Mouse (Mus musculus): ENCODE measurements around the gene Aqp3. TPM values are rescaled to one million over a fixed set of nuclear protein-coding genes. Genes with fewer than 3 reads are reported as not detected.

Aqp3 gene
- polyA plus RNA-seq, 1 experiment: 6.7 TPM

- Histone ChIP-seq H3K36me3 (ENCODE audit: control insufficient read depth, insufficient read depth, low read length) (no peaks in the 10 kb centered on the region), H3K4me3 (ENCODE audit: control insufficient read depth, low read depth, low read length) (no peak overlapping the region), H3K4me1 (ENCODE audit: control insufficient read depth, insufficient read depth, low read length) (peaks cover 8% of the 10 kb centered on the region; the same call in 1 of the 2 replicates), H3K27me3 (ENCODE audit: control insufficient read depth, insufficient read depth, low read length) (no peaks in the 10 kb centered on the region), H3K27ac (ENCODE audit: control insufficient read depth, insufficient read depth, low read depth, low read length) (no peak overlapping the region)
- TF ChIP-seq CTCF (IDR thresholded peaks at IDR 0.05; ENCODE audit: control insufficient read depth, insufficient read depth, insufficient replicate concordance, low read depth, low read length) (no peak), POLR2A (IDR thresholded peaks at IDR 0.05; ENCODE audit: control insufficient read depth, low read depth, low read length) (no peak)
Observed at GRCm38 (mm10) chr4:41042880-41043279, 55.1 kb downstream of the Aqp3 start.

Other genes with a start within 250 kb of the Aqp3 start
- gene B4galt1, start 244.2 kb downstream of the Aqp3 start, polyA plus RNA-seq (2012; rRNA removed): 9.7 and 10.3 TPM in 2 replicates
- 5.1 and 11.1 TPM in 2 replicates for gene Spink4, start 178.1 kb downstream of the Aqp3 start, polyA plus RNA-seq (2012; rRNA removed)
- 229 and 254 TPM in 2 replicates for gene Bag1, start 149.9 kb downstream of the Aqp3 start, polyA plus RNA-seq (2012; rRNA removed)
- 18.0 and 19.0 TPM in 2 replicates for gene Chmp5, start 149.8 kb downstream of the Aqp3 start, polyA plus RNA-seq (2012; rRNA removed)
- gene Nfx1, start 127.3 kb downstream of the Aqp3 start, polyA plus RNA-seq (2012; rRNA removed): 28.2 and 29.5 TPM in 2 replicates
- gene Aqp7, start 50.0 kb downstream of the Aqp3 start, polyA plus RNA-seq (2012; rRNA removed): 174 and 180 TPM in 2 replicates
- gene Nol6, start 26.3 kb upstream of the Aqp3 start, polyA plus RNA-seq (2012; rRNA removed): 14.0 and 15.9 TPM in 2 replicates
- gene Ube2r2, start 37.6 kb upstream of the Aqp3 start, polyA plus RNA-seq (2012; rRNA removed): 17.7 and 18.8 TPM in 2 replicates
- gene Ubap2, start 177.0 kb upstream of the Aqp3 start, polyA plus RNA-seq (2012; rRNA removed): 201 and 203 TPM in 2 replicates
- gene Dcaf12, start 216.7 kb upstream of the Aqp3 start, polyA plus RNA-seq (2012; rRNA removed): 71.2 and 84.7 TPM in 2 replicates